Mouse (Mus musculus) stomach, postnatal 0 days (tissue): ENCODE results near the gene Emc7. TPM values are rescaled to one million over a fixed set of nuclear protein-coding genes. Genes with fewer than 3 reads are reported as not detected.

Experiments used
- ATAC-seq: fragments of 200-750 bp; cut with Nextera tagmentation; 2 replicates; pipeline ENCODE4 v1.8.0; 2017; ENCODE audit not compliant: low FRiP score, low TSS enrichment
- DNase-seq: peaks from one replicate; pipeline ENCODE4 v3.0.0-alpha.2; 2016; ENCODE audit warnings: low spot score
- H3K27ac ChIP-seq: fragments of 300-500 bp; sonication (generic); replicated peaks from 2 replicates; pipeline ENCODE4 v1.5.1; 2014; ENCODE audit warnings: mild to moderate bottlenecking, control low read depth
- H3K27me3 ChIP-seq: fragments of 300-500 bp; sonication (generic); 2 replicates; pipeline ENCODE4 v1.6.1; 2014; ENCODE audit warnings: low read length; ENCODE audit not compliant: control insufficient read depth, insufficient read depth
- H3K36me3 ChIP-seq: fragments of 300-500 bp; sonication (generic); 2 replicates; pipeline ENCODE4 v1.6.1; 2014; ENCODE audit warnings: low read length, mixed read lengths; ENCODE audit not compliant: control insufficient read depth, insufficient read depth
- H3K4me1 ChIP-seq: fragments of 300-500 bp; sonication (generic); replicated peaks from 2 replicates; pipeline ENCODE4 v1.6.1; 2014; ENCODE audit warnings: antibody characterized with exemption; ENCODE audit not compliant: control insufficient read depth, insufficient read depth
- H3K4me2 ChIP-seq: fragments of 300-500 bp; sonication (generic); replicated peaks from 2 replicates; pipeline ENCODE4 v1.6.1; 2014; ENCODE audit warnings: low read depth, mild to moderate bottlenecking, control low read depth, moderate library complexity
- H3K4me3 ChIP-seq: fragments of 300-500 bp; sonication (generic); 2 replicates; pipeline ENCODE4 v1.5.1; 2014; ENCODE audit warnings: low read depth, low read length, control low read depth
- H3K9ac ChIP-seq: fragments of 300-500 bp; sonication (generic); 2 replicates; pipeline ENCODE4 v1.6.1; 2014; ENCODE audit warnings: mild to moderate bottlenecking, low read length, control low read depth, mixed read lengths
- H3K9me3 ChIP-seq: fragments of 300-500 bp; sonication (generic); 2 replicates; pipeline ENCODE4 v1.6.1; 2016; ENCODE audit warnings: low read length; ENCODE audit not compliant: control insufficient read depth
- CTCF ChIP-seq: IDR thresholded peaks from 2 replicates; pipeline ENCODE4 v1.5.1; 2016; ENCODE audit warnings: antibody characterized with exemption, low read depth, mild to moderate bottlenecking, moderate library complexity
- EP300 ChIP-seq: optimal IDR thresholded peaks from 2 replicates; pipeline ENCODE3; 2016; ENCODE audit warnings: antibody characterized with exemption
- WGBS: fragments of 180-500 bp; shearing (Covaris S2); extraction: QIAGEN DNeasy Blood & Tissue Kit; methylation state at CpG from one replicate; pipeline ENCODE4 v1.1.7; 2014; 5-methylcytosine and 5-hydroxymethylcytosine counted together
- polyA plus RNA-seq: library from polyadenylated mRNA; unstranded; fragments of >200 nt; fragmentation: Nextera tagmentation; extraction: Ambion mirVana; gene quantifications from 2 replicates; pipeline ENCODE4 v1.2.1, GENCODE M21; 2015

Gene Emc7
- polyA plus RNA-seq, 1 experiment from 2014 or later: 24.5 TPM

GRCm38 (mm10) chr2:112470961-112471381 is 16.2 kb downstream of the Emc7 start:
- peaks cover 11% of the 10 kb centered on the region for H3K36me3 ChIP-seq
- no peak for TF ChIP-seq EP300
- no peak for TF ChIP-seq CTCF
- WGBS: 62% methylated on average over 5 of the region's 5 CpGs
- no peak overlapping the region for H3K27ac ChIP-seq
- H3K9ac ChIP-seq: no peak overlapping the region
- H3K27me3 ChIP-seq: no peaks in the 10 kb centered on the region
- no peak overlapping the region for H3K4me3 ChIP-seq
- no peaks in the 10 kb centered on the region for H3K9me3 ChIP-seq
- H3K4me1 ChIP-seq: no peaks in the 10 kb centered on the region
- ATAC-seq (no peak), DNase-seq (no peak)
- H3K4me2 ChIP-seq: no peak overlapping the region

GRCm38 (mm10) chr2:112472076-112472475 is 17.3 kb downstream of the Emc7 start:
- Histone ChIP-seq H3K4me3 (no peak overlapping the region), H3K4me2 (no peak overlapping the region), H3K27me3 (no peaks in the 10 kb centered on the region), H3K4me1 (no peaks in the 10 kb centered on the region), H3K36me3 (peaks cover 7% of the 10 kb centered on the region), H3K9me3 (no peaks in the 10 kb centered on the region), H3K27ac (no peak overlapping the region), H3K9ac (no peak overlapping the region)
- 93% methylated on average over 2 of the region's 2 CpGs for WGBS
- TF ChIP-seq CTCF: no peak
- TF ChIP-seq EP300: no peak
- no peak for ATAC-seq
- no peak for DNase-seq

GRCm38 (mm10) chr2:112474997-112475724 is 20.4 kb downstream of the Emc7 start:
- no peak for TF ChIP-seq CTCF
- no peak for TF ChIP-seq EP300
- H3K27me3 ChIP-seq: no peaks in the 10 kb centered on the region
- 57% methylated on average over 5 of the region's 5 CpGs for WGBS
- ATAC-seq (no peak), DNase-seq (no peak)
- H3K4me2 ChIP-seq: no peak overlapping the region
- no peak overlapping the region for H3K9ac ChIP-seq
- no peaks in the 10 kb centered on the region for H3K4me1 ChIP-seq
- H3K27ac ChIP-seq: no peak overlapping the region
- no peaks in the 10 kb centered on the region for H3K9me3 ChIP-seq
- no peak overlapping the region for H3K4me3 ChIP-seq
- no peaks in the 10 kb centered on the region for H3K36me3 ChIP-seq

- Histone ChIP-seq H3K27me3 (no peaks in the 10 kb centered on the region), H3K4me3 (no peak overlapping the region), H3K27ac (peak overlapping the region; percentile 67), H3K36me3 (no peaks in the 10 kb centered on the region), H3K9ac (no peak overlapping the region), H3K9me3 (no peaks in the 10 kb centered on the region), H3K4me1 (no peaks in the 10 kb centered on the region), H3K4me2 (peak overlapping the region; percentile 23; the same call in 1 of the 2 replicates)
- TF ChIP-seq CTCF (no peak), EP300 (no peak)
- 48% methylated on average over 6 of the region's 6 CpGs for WGBS
- ATAC-seq (peak; percentile 71; the same call in 1 of the 2 replicates), DNase-seq (peak; percentile 26)
Observed at GRCm38 (mm10) chr2:112476554-112476953, 21.8 kb downstream of the Emc7 start.

- TF ChIP-seq CTCF (no peak), EP300 (no peak)
- DNase-seq: no peak
- Histone ChIP-seq H3K4me3 (no peak within 1 kb of the TSS), H3K36me3 (no peaks in the 10 kb centered on the region), H3K9ac (no peak within 1 kb of the TSS), H3K4me2 (no peak within 1 kb of the TSS), H3K4me1 (no peaks in the 10 kb centered on the region), H3K9me3 (no peaks in the 10 kb centered on the region), H3K27me3 (no peaks in the 10 kb centered on the region), H3K27ac (no peak within 1 kb of the TSS)
- no peak for ATAC-seq
- WGBS: 87% methylated on average over 5 of the region's 5 CpGs
Observed at GRCm38 (mm10) chr2:112480669-112481068, 25.9 kb downstream of the Emc7 start, which contains the start of gene Chrm5. Gene Chrm5, minus strand, starts transcription at chr2:112480769.

GRCm38 (mm10) chr2:112481564-112481963 is 26.8 kb downstream of the Emc7 start:
- DNase-seq: peak; percentile 36

More at GRCm38 (mm10) chr2:112481564-112481963, 26.8 kb downstream of the Emc7 start:
- no peak for ATAC-seq
- Histone ChIP-seq H3K4me2 (no peak overlapping the region), H3K4me3 (no peak overlapping the region), H3K4me1 (no peaks in the 10 kb centered on the region), H3K27me3 (no peaks in the 10 kb centered on the region), H3K36me3 (no peaks in the 10 kb centered on the region), H3K9ac (no peak overlapping the region), H3K9me3 (no peaks in the 10 kb centered on the region), H3K27ac (no peak overlapping the region)
- TF ChIP-seq CTCF (peak; percentile 86), EP300 (no peak)
- 2% methylated on average over 2 of the region's 2 CpGs for WGBS
